Mouse (Mus musculus) hindbrain, embryonic 16.5 days (tissue): ENCODE data around the gene Lpin3. TPM values are rescaled to one million over a fixed set of nuclear protein-coding genes. Genes with fewer than 3 reads are reported as not detected.
A peak's percentile ranks its signal among the peaks of the same experiment; 100 is the strongest.

Experiments
- ATAC-seq: fragments of 200-750 bp; cut with Nextera tagmentation; 2 replicates; pipeline ENCODE4 v1.8.0; 2017; ENCODE audit warnings: moderate TSS enrichment, moderate library complexity
- H3K27ac ChIP-seq: fragments of 300-500 bp; sonication (generic); 2 replicates; pipeline ENCODE4 v1.5.1; 2014; ENCODE audit warnings: low read depth, mild to moderate bottlenecking, control low read depth, low read length, moderate library complexity
- H3K27me3 ChIP-seq: fragments of 300-500 bp; sonication (generic); replicated peaks from 2 replicates; pipeline ENCODE4 v1.6.1; 2014; ENCODE audit warnings: low read length; ENCODE audit not compliant: control insufficient read depth, insufficient read depth
- H3K36me3 ChIP-seq: fragments of 300-500 bp; sonication (generic); 2 replicates; pipeline ENCODE4 v1.6.1; 2014; ENCODE audit warnings: mild to moderate bottlenecking, low read length, moderate library complexity, mixed read lengths; ENCODE audit not compliant: control insufficient read depth, insufficient read depth
- H3K4me1 ChIP-seq: fragments of 300-500 bp; sonication (generic); 2 replicates; pipeline ENCODE4 v1.6.1; 2014; ENCODE audit warnings: low read depth, low read length; ENCODE audit not compliant: control insufficient read depth, insufficient read depth
- H3K4me2 ChIP-seq: fragments of 300-500 bp; sonication (generic); 2 replicates; pipeline ENCODE4 v1.6.1; 2014; ENCODE audit warnings: mild to moderate bottlenecking, low read length, control low read depth, moderate library complexity
- H3K4me3 ChIP-seq: fragments of 300-500 bp; sonication (generic); 2 replicates; pipeline ENCODE4 v1.5.1; 2014; ENCODE audit warnings: mild to moderate bottlenecking, low read length, control low read depth, moderate library complexity
- H3K9ac ChIP-seq: fragments of 300-500 bp; sonication (generic); 2 replicates; pipeline ENCODE4 v1.6.1; 2014; ENCODE audit warnings: low read depth, mild to moderate bottlenecking, control low read depth, low read length, moderate library complexity
- H3K9me3 ChIP-seq: fragments of 300-500 bp; sonication (generic); 2 replicates; pipeline ENCODE4 v1.6.1; 2014; ENCODE audit warnings: mild to moderate bottlenecking, low read length, moderate library complexity; ENCODE audit not compliant: control insufficient read depth
- WGBS: fragments of 180-500 bp; shearing (Covaris S2); extraction: QIAGEN DNeasy Blood & Tissue Kit; methylation state at CpG from one replicate; pipeline ENCODE4 v1.1.7; 2014; 5-methylcytosine and 5-hydroxymethylcytosine counted together
- polyA plus RNA-seq: library from polyadenylated mRNA; unstranded; fragments of >200 nt; fragmentation: Nextera tagmentation; extraction: Ambion mirVana; gene quantifications from 2 replicates; pipeline ENCODE4 v1.2.1, GENCODE M21; 2015

The Lpin3 gene
- polyA plus RNA-seq, 1 experiment from 2014 or later, result 0.43 TPM

GRCm38 (mm10) chr2:160864112-160864511 is 16.4 kb upstream of the Lpin3 start:
- Histone ChIP-seq H3K4me1 (no peaks in the 10 kb centered on the region), H3K4me3 (no peak overlapping the region), H3K36me3 (no peaks in the 10 kb centered on the region), H3K27ac (no peak overlapping the region), H3K4me2 (no peak overlapping the region), H3K9me3 (no peaks in the 10 kb centered on the region), H3K27me3 (no peaks in the 10 kb centered on the region), H3K9ac (no peak overlapping the region)
- WGBS, result 91% methylated on average over 1 of the region's 1 CpGs
- ATAC-seq, result no peak

- Histone ChIP-seq H3K36me3 (no peaks in the 10 kb centered on the region), H3K27ac (no peak overlapping the region), H3K9ac (no peak overlapping the region), H3K4me1 (0 out of 2 replicates have a peak, but pooled peaks cover under 1% of the 10 kb centered on the region), H3K4me3 (no peak overlapping the region), H3K27me3 (no peaks in the 10 kb centered on the region), H3K4me2 (no peak overlapping the region), H3K9me3 (no peaks in the 10 kb centered on the region)
- WGBS, result 76% methylated on average over 2 of the region's 2 CpGs
- ATAC-seq, result no peak
Observed at GRCm38 (mm10) chr2:160865266-160865665, 15.2 kb upstream of the Lpin3 start.

GRCm38 (mm10) chr2:160869446-160869845 is 11.0 kb upstream of the Lpin3 start:
- WGBS, result 71% methylated on average over 3 of the region's 3 CpGs

GRCm38 (mm10) chr2:160871310-160871709 is 9.2 kb upstream of the Lpin3 start:
- Histone ChIP-seq H3K4me1 (peaks cover 13% of the 10 kb centered on the region), H3K4me2 (peak overlapping the region; percentile 54), H3K4me3 (peak overlapping the region; percentile 25), H3K27me3 (no peaks in the 10 kb centered on the region), H3K27ac (no peak overlapping the region), H3K9ac (0 out of 2 replicates have a peak overlapping the region, but pooled peaks have one; percentile 5), H3K36me3 (no peaks in the 10 kb centered on the region), H3K9me3 (no peaks in the 10 kb centered on the region)
- no peak for ATAC-seq
- 80% methylated on average over 3 of the region's 3 CpGs for WGBS

More at GRCm38 (mm10) chr2:160869446-160869845, 11.0 kb upstream of the Lpin3 start:
- Histone ChIP-seq H3K27ac (no peak overlapping the region), H3K4me2 (no peak overlapping the region), H3K4me1 (peaks cover 13% of the 10 kb centered on the region), H3K9me3 (no peaks in the 10 kb centered on the region), H3K36me3 (no peaks in the 10 kb centered on the region), H3K9ac (no peak overlapping the region), H3K27me3 (no peaks in the 10 kb centered on the region), H3K4me3 (no peak overlapping the region)
- ATAC-seq, result no peak

- Histone ChIP-seq H3K9me3 (no peaks in the 10 kb centered on the region), H3K27ac (peak overlapping the region; percentile 99), H3K27me3 (no peaks in the 10 kb centered on the region), H3K4me3 (peak overlapping the region; percentile 84), H3K9ac (peak overlapping the region; percentile 99), H3K4me1 (peaks cover 13% of the 10 kb centered on the region), H3K4me2 (peak overlapping the region; percentile 74), H3K36me3 (no peaks in the 10 kb centered on the region)
- peak; percentile 93 for ATAC-seq
- WGBS, result 1% methylated on average over 37 of the region's 47 CpGs
Observed at GRCm38 (mm10) chr2:160872395-160872794, 8.1 kb upstream of the Lpin3 start.

GRCm38 (mm10) chr2:160872890-160873382 is 7.5 kb upstream of the Lpin3 start, which contains the start of gene Zhx3:
Gene Zhx3, minus strand, starts transcription at chr2:160872998.
- Histone ChIP-seq H3K27me3 (no peaks in the 10 kb centered on the region), H3K4me1 (peaks cover 13% of the 10 kb centered on the region), H3K27ac (peak within 1 kb of the TSS; percentile 99), H3K36me3 (no peaks in the 10 kb centered on the region), H3K9me3 (no peaks in the 10 kb centered on the region), H3K4me3 (peak within 1 kb of the TSS; percentile 84), H3K4me2 (peak within 1 kb of the TSS; percentile 74), H3K9ac (peak within 1 kb of the TSS; percentile 99)
- WGBS, result under 1% methylated on average over 47 of the region's 48 CpGs
- peak; percentile 98 for ATAC-seq

- H3K27me3 ChIP-seq, result no peaks in the 10 kb centered on the region
- WGBS, result 89% methylated on average over 5 of the region's 5 CpGs
- no peak overlapping the region for H3K4me2 ChIP-seq
- no peak overlapping the region for H3K9ac ChIP-seq
- no peak overlapping the region for H3K27ac ChIP-seq
- H3K9me3 ChIP-seq, result no peaks in the 10 kb centered on the region
- H3K4me1 ChIP-seq, result peaks cover 13% of the 10 kb centered on the region
- no peak overlapping the region for H3K4me3 ChIP-seq
- no peaks in the 10 kb centered on the region for H3K36me3 ChIP-seq
- no peak for ATAC-seq
Observed at GRCm38 (mm10) chr2:160874231-160874877, 6.1 kb upstream of the Lpin3 start.

GRCm38 (mm10) chr2:160876115-160876514 is 4.4 kb upstream of the Lpin3 start:
- Histone ChIP-seq H3K27me3 (no peaks in the 10 kb centered on the region), H3K9ac (no peak overlapping the region), H3K9me3 (no peaks in the 10 kb centered on the region), H3K4me1 (peaks cover 8% of the 10 kb centered on the region), H3K4me2 (no peak overlapping the region), H3K27ac (no peak overlapping the region), H3K4me3 (no peak overlapping the region), H3K36me3 (no peaks in the 10 kb centered on the region)
- 82% methylated on average over 4 of the region's 4 CpGs for WGBS
- ATAC-seq, result no peak

GRCm38 (mm10) chr2:160881462-160882101 is 1.1 kb downstream of the Lpin3 start:
- WGBS, result 64% methylated on average over 6 of the region's 6 CpGs
- no peak overlapping the region for H3K9ac ChIP-seq
- H3K4me3 ChIP-seq, result no peak overlapping the region
- no peaks in the 10 kb centered on the region for H3K36me3 ChIP-seq
- no peak overlapping the region for H3K27ac ChIP-seq
- no peak overlapping the region for H3K4me2 ChIP-seq
- ATAC-seq, result no peak
- H3K4me1 ChIP-seq, result no peaks in the 10 kb centered on the region
- no peaks in the 10 kb centered on the region for H3K27me3 ChIP-seq
- no peaks in the 10 kb centered on the region for H3K9me3 ChIP-seq
